Mouse (Mus musculus) right cerebral cortex, adult 2 months (tissue): Measurements from ENCODE around the gene Maml3.
A peak's percentile ranks its signal among the peaks of the same experiment; 100 is the strongest.

ENCODE experiments used
- DNase-seq, 2 experiments: peaks; one replicate each; pipeline ENCODE4 v3.0.0; 2021 to 2022; ENCODE audit warnings: low spot score in 2 of 2

Maml3 gene

DNA sequence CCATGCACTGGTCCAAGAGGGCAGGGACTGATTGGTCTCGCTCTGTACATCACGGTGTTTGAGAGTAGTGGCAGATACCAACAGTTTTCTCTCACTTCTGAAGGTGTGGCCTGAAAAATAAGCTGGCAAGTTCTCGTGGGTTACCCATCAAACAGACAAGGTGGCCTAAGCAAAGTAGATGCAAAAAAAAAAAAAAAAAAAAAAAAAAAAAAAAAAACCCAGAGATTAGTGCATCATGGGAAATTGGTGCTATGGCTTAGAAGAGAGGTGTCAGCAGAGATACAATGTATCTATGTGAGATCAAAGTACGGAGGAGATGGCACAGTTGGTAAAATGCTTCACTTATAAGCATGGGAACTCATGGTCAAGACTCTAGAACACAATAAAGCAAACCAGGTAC, 229.2 kb downstream of the Maml3 start:
- no peak for DNase-seq

DNA sequence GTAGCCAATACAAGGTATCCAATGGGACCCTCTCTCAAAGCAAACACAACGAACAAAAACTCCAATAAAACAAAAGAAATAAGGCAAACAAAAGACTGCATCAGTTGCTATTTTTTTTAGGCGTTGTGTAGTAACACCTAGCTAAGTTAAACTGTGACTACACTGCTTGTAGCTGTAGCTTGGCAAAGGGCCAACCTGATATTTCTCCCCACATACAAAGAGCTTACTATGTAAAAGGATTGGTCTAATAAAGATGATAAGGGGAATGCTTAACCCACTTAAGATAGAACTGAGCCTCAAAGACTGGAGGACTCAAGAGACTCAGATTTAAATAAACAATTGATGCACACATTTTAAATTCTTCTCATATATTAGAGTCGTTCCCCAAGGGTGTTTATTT, 230.6 kb downstream of the Maml3 start:
- no peak for DNase-seq

DNA sequence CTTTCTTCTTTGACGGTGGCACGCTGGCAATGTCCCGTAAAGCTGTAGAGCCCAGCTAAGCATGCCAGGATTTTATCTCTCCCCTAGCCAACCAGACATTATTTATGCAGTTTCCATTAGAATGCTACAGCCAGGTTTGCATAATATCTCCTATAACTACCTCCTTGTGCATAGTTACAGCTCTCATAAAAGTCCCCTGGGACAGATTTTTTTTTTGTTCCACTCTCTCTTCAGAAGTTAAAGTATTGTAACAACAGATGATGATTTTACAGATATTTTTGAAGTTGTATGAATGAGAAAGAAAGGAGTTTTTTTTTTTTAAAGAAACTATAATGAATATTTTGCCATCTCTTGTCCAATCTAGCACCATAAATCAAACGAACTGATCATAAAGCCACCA, 232.1 kb downstream of the Maml3 start:
- no peak for DNase-seq

DNA sequence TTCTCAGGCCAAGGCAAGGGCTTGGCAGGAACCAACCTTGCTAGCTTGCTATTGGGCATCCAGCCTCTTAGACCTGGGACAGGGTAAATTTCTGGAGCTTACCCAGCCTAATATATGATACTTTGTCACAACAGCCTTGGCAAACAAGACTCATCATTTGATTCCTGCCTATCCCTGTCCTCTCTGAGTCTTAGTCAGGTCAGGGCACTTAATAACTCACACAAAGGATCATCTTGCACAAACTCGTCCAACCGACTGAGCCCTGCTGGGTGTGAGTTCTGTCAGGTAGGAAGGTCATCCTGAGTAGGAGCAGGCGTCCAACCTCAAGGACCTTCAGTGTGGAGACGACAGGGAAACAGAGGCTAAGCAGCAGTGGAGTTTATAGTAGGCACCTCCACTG, 233.5 kb downstream of the Maml3 start:
- no peak for DNase-seq

DNA sequence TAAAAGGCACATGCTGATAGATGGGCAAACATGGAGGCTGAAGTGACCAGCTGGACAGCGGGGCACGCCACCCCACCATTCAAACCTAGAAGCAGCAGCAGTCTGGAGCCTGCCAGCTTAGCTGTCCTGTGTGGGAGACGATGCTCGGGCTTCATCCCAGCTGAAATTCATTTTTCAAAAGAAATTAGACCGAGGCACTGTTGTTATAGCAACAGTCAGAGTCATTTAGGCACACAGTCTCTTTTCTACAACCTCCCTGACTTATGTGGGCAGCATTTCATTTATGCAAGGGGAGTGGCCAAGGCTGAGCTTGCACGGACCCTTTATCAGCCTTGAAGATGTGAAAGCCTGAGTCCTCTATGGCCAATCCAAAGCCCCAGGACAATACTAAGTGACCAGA, 234.9 kb downstream of the Maml3 start:
- peak; percentile 41 to 48 for DNase-seq

DNA sequence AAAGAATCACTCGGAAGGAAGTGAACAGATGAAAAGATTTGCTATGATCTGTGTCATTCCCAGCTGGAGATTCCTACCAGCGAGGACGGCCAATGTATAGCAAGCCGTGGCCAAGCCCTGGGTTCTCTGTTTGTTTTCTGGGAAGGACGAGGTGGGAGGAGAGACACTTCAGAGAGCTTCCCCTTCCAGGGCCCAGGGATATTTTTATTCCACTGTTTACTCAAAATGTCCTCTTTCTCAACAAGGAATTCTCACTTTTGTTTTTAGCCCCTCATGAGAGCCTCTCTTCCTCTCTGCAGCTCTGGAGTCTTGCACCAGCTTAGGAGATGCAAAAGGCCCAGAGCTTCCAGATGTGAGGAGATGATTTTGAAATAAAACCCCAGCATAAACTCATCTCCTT, 236.0 kb downstream of the Maml3 start:
- DNase-seq = no peak

DNA sequence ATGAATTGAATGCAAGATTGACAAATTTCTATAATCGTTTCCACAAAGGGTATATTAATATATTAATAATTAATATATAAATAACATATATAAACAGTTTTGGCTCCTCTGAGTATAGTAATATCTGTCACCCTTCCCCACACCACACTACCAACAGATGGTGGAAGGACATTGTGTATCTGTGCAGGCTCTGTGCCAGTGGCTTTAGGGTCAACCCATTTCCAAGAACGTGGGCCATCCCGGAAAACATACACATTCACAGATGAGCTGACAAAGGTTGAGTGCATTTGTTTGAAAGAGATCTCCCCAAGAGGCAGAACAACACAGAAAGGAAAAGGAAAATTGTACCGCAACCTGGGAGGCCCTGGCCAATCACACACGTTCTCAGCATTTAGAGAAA, 238.4 kb downstream of the Maml3 start:
- DNase-seq = no peak

DNA sequence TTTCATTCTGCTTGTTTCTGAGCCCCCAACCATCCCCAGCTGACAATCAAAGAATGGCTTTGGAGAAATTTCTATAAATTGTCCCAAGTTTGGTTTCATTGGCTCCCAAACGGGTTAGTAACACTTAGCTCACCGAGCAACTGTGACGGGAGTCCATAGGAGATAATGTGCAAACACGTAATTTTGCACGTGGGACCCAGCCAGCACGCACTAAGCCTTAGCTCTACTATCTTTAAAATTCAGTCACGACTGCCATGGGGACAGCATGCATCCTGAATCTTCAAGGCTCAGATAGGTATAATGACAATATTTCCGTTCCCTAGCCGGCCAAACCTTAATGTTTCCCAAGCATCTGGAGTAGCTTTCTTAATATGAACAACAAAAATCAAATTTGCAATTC, 243.2 kb downstream of the Maml3 start:
- DNase-seq = no peak

DNA sequence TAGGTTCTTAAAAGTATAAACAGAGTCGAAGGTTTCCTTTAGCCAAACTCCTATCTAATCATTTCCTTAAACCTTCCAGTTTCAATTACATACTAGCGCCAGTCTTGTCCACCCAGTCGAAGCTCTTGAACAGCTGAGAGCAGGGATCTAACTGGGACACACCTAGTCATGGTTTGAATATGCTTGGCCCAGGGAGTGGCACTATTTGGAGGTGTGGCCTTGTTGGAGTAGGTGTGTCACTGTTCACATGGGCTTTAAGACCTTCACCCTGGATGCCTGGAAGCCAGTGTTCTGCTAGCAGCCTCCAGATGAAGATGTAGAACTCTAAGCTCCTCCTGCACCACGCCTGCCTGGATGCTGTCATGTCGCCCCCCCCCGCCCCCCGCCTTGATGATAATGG, 244.4 kb downstream of the Maml3 start:
- DNase-seq = no peak

DNA sequence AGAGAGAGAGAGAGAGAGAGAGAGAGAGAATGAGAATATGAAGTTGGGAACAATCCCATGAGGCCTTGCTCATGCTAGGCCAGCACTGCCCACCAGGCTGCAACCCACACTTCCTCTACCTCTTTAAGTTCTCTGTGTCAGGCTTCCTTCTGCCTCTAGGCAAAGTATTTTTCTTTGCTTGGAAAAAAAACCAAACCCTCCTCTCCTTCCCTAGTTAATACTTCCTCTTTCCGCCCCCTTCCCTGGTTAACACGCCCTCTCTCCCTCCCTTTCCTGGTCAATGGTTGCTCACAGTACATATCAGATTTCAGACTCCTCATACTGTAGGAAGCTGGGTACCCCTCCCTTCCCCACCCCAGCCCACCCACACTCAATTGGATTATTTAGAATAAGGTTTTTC, 245.7 kb downstream of the Maml3 start:
- DNase-seq = no peak

DNA sequence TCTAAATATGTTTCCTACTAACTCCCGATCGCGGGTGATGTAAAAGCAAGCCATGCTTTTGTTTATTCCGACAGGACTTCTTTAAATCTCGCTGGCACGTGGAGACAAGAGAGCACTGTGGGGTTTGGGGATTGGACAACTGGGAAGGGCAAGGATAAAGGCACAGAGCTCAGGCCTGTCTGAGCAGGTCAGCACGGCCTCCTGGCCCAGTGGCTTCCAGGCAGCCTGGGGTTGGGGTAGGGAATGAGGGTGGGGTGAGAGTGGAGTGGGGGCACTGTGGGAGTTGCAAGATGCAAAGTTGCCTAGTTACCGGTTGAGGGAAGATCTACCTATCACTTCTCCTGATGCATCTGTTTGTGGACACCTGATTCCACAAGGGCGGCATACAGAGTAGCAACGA, 250.7 kb downstream of the Maml3 start:
- no peak for DNase-seq

DNA sequence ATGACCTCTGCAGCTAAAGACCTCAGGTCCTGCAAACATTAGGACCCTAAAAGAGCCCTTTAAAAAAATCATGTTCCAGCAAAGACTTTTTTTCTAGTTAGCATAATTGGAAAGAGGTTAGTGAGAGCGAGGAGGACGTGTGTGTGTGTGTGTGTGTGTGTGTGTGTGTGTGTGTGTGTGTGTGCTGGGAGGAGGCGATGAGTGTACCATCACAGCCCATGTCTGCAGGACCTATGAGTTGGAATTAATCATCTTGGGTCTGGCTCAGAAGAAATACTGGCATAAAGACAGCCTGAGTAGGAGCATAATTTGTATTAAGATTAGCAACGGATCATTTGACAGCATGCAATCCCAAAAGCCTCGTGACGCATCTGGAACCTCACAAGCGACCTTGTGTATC, 251.3 kb downstream of the Maml3 start:
- no peak for DNase-seq

DNA sequence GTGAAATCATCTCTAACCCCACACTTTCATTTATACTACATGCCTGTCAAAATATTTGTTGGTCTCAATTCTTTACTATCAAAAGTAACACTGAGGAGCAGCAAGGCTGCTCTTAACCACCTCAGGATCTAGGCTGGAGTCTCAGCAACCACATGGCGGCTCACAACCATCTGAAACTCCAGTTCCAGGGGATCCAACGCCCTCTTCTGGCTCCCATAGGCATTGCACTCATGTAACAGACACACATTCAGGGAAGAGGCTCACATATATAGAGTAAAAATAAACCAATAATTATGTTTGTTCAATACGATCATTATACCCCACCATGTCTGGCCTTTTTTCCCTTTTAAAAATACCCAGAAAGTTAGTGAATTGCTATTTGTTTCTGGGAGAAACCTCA, 252.2 kb downstream of the Maml3 start:
- no peak for DNase-seq

DNA sequence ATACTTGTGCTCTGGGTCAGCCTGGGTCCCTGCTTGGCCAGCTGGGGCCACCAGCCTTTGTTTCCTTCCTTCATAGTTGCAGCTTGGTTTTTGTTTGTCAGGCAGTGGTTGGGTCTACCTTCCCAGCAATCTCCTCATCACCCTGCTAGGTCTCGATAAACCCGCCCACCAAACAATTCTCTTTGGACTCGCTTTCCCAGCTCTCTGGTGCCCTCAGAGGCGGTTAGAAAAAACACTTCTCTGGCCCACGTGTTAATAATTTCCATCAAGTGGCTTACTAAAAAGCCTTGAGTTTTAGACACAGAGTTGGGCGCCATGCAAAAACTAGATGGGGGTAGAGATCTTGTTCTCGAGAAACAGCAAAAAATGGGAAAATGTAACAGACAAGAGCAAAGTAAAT, 253.3 kb downstream of the Maml3 start:
- DNase-seq = no peak

DNA sequence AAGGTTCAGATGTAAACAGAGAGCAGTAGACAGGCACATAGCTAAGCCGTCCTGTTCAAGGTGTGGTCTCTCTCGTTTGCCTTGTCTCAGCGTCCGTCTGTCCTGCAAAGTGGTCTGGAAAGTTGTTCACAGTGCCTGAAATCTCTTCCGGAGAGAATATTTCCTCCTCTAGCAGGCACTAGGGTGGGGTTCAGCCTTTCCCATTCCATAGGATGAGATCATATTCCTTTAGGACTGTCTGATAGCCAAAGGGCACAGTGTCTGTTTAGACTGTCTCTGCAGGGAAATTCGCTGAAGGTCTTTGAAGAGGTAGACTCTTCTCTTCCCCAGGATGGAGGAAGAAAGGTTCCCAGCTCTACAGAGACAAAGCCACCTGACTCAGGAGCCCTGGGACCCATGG, 255.4 kb downstream of the Maml3 start:
- no peak for DNase-seq

DNA sequence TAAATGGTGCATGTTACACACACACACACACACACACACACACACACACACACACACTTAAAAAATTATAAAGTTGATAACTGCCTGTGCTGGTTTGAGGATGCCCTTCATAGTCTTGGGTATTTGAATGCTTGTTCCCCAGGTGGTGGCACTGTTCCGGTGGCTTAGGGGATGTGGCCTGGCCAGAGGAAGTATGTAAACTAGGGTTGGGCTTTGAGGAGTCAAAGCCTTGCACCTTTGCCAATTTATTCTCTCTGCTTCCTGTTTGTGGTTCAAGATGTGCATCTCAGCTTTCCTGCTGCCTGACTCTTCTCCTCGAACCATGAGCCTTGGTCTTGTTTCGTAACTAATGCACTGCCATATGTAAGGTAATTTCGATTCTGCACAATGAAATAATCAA, 257.6 kb downstream of the Maml3 start:
- DNase-seq = no peak

DNA sequence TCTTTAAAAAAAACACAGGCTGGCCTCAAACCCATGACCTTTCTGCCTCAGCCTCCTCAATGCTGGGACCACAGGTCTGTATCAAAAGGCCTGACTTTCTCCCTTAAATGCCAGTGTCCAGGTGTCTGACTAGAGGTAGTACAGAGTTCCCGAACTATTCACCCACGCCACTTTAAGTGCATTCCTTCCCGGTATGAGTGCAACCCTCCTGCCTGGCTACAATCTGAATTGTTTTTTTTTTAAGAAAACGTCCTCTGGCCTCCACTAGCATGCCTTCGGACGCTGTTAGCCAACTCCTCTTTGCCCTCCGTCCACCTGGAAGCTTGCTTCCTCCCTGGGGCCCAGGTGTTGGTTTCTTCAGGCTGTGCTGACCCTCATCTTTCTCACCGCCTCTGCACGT, 260.6 kb downstream of the Maml3 start:
- no peak for DNase-seq

DNA sequence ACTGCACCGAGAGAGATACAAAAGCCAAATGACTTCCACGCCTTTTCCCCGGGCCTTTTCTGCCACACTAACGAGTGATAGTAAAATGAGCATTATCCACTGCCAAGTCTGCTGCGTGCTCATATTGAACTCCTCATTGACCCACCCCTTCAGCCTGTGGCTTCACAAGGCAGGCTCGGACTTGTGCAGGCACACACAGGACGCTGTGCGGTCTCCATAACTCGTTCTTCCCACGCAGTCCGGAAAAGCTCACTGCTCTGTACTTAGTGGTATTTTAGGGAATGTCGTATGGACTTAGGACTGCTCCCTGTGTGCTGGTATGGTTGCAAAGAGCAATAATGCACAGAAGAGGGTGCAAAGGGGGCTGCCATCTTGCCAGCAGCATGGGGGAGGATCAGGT, 262.7 kb downstream of the Maml3 start:
- DNase-seq = no peak

DNA sequence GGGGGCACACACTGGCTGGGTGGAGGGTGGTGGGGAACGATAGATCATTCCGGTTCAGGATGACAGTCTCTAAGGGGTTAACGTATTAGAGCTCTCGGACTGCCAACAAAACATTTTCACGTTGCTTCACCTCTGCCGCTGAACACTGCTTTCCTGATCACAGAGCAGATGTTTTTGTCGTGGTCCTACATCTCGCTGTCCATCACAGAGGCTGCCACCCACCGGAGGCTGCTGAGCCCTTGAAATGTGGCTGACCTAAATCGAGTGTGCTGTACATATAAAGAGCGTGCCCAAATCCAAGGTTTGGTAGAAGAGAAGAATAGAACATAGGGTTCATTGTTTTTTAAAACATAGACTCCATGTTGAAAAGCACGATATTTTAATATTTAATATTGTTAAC, 263.3 kb downstream of the Maml3 start:
- DNase-seq = no peak

DNA sequence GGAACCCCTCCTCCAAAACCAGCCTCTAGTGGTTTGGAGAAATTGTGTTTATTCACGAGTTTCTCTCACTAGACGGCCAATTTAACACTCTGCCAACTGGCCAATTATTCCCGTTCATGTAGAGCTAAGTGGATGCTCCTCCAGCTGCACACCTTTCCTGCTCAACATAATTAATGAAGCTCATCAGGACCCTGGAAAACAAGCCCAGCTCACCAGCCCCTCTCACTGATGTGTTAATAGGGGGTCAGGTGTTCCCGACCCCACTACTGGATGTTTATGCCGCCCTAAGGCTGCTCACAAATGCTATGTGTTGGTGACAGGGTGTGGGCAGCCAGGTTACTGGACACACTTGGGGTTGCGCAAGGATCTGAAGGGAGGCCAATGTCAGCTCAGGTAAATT, 263.7 kb downstream of the Maml3 start:
- DNase-seq = no peak

DNA sequence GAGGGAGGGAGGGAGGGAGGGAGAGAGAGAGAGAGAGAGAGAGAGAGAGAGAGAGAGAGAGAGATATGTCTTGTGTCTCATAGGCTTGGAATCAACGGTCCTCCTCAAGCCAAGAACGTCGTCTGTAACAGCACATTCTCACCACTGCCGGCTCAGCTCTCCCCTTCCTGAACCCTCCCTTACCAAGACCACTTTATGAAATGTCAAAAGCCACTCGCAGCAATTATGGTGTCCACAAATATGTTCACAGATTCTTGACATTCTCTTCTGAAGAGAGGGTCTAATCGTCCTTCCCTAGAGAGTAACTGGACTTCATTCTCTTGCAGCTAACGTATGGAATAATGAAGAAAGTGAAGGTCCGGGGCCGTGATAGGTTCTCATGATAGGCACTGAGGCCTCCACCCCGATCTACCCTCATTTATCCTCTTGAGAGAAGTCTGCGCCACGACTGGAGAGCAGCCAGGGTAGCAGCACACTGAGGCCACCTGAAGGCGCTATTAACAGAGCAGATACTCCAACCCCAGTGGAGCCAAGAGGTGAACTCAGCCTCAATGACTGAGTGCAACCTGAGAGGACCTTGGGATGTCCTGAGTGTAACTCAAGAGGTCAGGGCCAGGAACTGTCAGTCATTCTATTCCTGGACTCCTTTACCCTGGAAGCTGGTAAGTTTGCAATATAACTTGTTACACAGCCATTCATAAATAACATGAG, 264.6 kb downstream of the Maml3 start:
- DNase-seq = no peak

DNA sequence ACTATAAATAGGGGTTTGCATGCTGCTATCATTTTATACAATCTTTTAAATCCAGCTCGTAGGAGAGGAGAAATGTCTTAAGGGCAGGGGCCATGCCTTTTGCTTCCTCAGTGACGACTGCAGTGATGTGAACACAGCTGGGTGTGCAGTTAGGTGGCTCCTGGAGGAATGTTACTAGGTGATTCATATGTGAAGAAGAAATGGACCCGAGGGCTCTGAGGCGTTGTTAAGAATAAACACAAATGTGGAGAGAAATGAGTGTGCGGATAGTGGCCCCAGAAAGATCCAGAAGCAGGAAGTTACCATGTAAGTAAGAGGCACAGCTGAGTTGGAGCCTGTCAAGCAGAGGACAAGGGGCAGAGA, 265.5 kb downstream of the Maml3 start:
- DNase-seq = no peak

DNA sequence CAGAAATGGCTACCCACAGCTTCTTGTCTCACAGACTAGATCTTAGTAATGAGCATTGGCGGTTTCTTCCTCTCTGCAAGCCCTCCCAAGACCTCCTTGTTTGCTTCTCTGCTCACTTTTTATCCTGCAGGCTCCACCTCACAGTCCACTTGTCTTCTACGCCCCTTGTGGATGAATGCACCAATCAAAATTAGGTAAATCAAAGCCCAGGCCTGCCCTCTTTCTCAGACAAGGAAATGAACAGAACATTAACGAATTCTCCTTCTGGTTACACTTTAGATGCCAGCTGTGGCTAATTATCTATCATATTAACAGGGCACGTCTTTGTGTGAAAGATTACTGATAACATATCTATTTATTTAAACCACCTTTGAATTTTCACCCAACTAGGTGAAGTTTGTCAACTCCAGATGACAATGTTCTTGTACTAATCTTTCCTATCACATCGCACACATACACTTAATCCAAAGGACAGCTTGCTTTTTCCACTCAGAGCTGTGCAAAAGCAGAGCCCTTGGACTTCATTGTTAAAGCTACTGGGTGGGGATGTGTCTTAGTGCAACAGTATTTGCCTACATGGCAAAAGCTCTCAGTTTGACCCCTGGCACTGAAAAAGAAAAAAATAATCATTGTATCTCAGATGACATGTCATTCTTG, 266.1 kb downstream of the Maml3 start:
- no peak for DNase-seq

DNA sequence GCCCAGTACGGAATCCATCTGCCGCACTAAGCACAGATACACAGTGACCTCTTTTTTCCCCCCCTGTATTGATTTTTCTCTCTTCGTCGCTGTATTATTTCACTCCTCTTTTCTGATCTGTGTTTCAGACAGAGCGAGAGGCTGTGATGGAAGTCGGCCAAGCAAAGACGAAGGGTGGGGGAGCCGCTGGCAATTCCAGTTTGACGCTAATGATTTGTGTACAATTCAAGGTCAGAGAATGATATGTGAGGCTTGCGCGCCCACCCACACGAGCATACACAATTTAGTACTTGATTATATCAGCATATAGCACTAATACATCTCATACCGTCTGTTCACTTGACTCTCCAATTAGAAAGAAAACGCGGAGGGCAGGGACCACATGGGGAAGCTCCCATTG, 271.9 kb downstream of the Maml3 start:
- DNase-seq = no peak
